Mouse (Mus musculus) heart, postnatal 0 days (tissue): ENCODE results near the gene Nrg4.

Source experiments
- CTCF ChIP-seq: IDR thresholded peaks from 2 replicates; pipeline ENCODE4 v1.5.1; 2016; ENCODE audit warnings: antibody characterized with exemption, control low read depth, low read depth
- EP300 ChIP-seq: IDR thresholded peaks from 2 replicates; pipeline ENCODE4 v1.6.1; 2016; ENCODE audit warnings: antibody characterized with exemption, low read depth

DNA sequence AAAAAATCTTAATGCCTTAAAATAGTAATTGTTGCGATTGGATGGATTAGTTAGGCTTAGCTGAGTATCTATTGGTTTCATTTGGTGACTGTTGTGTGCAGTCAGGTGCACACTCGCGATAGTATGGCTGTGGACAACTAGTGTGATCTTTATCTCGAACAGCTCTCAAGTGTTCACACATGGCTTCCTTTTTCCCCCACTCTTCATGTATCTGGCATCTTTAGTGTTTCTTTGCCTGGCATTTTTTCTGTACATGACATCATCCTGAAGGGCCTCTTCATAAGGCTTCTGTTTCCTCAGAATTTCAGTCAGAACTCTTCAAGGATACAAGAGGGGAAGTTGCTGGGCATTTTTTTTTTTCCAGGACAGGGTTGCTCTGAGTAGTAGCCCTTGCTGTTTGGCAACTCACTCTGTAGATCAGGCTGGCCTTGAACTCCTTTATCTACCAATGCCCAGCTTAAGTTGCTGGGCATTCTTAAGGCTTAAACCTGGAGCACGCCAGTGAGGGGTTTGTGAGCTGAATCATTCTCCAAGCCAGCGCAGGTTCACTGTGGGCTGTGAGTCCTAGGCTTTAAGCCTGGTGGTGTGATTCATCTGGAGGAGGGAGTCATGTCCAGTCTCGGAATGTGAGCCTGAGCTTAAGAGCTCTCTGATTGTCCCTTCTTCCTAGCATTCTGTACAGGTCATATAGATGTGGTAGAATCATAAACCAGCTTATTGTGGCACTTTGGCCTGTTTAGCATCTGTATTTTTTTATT, 155.8 kb downstream of the Nrg4 start:
- no peak for TF ChIP-seq EP300
- TF ChIP-seq CTCF = no peak
